Mouse (Mus musculus) stomach, embryonic 16.5 days (tissue): Measurements from ENCODE around the gene Kbtbd12. TPM values are rescaled to one million over a fixed set of nuclear protein-coding genes. Genes with fewer than 3 reads are reported as not detected.
A peak's percentile ranks its signal among the peaks of the same experiment; 100 is the strongest.

Experiments
- ATAC-seq: fragments of 200-750 bp; cut with Nextera tagmentation; 2 replicates; pipeline ENCODE4 v1.8.0; 2017; ENCODE audit warnings: moderate number of reproducible peaks, moderate TSS enrichment; ENCODE audit not compliant: insufficient read depth, low FRiP score
- H3K27ac ChIP-seq: fragments of 300-500 bp; sonication (generic); 2 replicates; pipeline ENCODE4 v1.5.1; 2014; ENCODE audit warnings: low read length
- H3K27me3 ChIP-seq: fragments of 300-500 bp; sonication (generic); 2 replicates; pipeline ENCODE4 v1.6.1; 2014; ENCODE audit warnings: low read length, control low read depth, mixed read lengths; ENCODE audit not compliant: control insufficient read depth, insufficient read depth
- H3K36me3 ChIP-seq: fragments of 300-500 bp; sonication (generic); 2 replicates; pipeline ENCODE4 v1.6.1; 2014; ENCODE audit warnings: low read length; ENCODE audit not compliant: control insufficient read depth, insufficient read depth
- H3K4me1 ChIP-seq: fragments of 300-500 bp; sonication (generic); 2 replicates; pipeline ENCODE4 v1.6.1; 2014; ENCODE audit warnings: low read length, control low read depth, mixed read lengths; ENCODE audit not compliant: control insufficient read depth, insufficient read depth
- H3K4me2 ChIP-seq: fragments of 300-500 bp; sonication (generic); 2 replicates; pipeline ENCODE4 v1.6.1; 2014; ENCODE audit warnings: low read depth, low read length, mixed read lengths
- H3K4me3 ChIP-seq: fragments of 300-500 bp; sonication (generic); replicated peaks from 2 replicates; pipeline ENCODE4 v1.5.1; 2014; ENCODE audit warnings: mild to moderate bottlenecking, low read length
- H3K9ac ChIP-seq: fragments of 300-500 bp; sonication (generic); 2 replicates; pipeline ENCODE4 v1.6.1; 2014; ENCODE audit warnings: low read length
- H3K9me3 ChIP-seq: fragments of 300-500 bp; sonication (generic); replicated peaks from 2 replicates; pipeline ENCODE4 v1.6.1; 2016; ENCODE audit warnings: low read length, control low read depth; ENCODE audit not compliant: control insufficient read depth
- WGBS: fragments of 180-500 bp; shearing (Covaris S2); extraction: QIAGEN DNeasy Blood & Tissue Kit; methylation state at CpG from one replicate; pipeline ENCODE4 v1.1.7; 2014; 5-methylcytosine and 5-hydroxymethylcytosine counted together
- polyA plus RNA-seq: library from polyadenylated mRNA; unstranded; fragments of >200 nt; fragmentation: Nextera tagmentation; extraction: Ambion mirVana; gene quantifications from 2 replicates; pipeline ENCODE4 v1.2.1, GENCODE M21; 2015

Gene Kbtbd12
- polyA plus RNA-seq, 1 experiment from 2014 or later: 1.7 TPM

DNA sequence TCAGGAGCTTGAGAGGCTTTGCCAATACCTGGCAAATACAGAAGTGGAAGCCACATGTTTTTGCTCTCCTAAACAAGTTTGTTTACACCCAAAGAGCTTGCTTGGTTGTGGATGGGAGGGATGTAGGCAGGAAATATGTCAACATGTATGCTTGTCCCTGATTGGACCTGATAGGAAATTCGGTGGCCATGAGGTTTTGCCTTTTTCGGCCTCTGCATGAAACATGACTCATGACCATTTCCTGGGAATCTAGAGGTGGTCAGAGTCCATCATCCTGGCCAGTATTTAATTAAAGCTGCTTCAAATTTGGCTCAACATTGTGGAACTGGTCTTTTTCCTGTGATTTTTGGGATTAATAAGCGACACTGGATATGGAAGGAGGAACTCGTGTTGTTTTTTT lies 53.8 kb downstream of the Kbtbd12 start:
- Histone ChIP-seq H3K9me3 (no peaks in the 10 kb centered on the region), H3K27ac (no peak overlapping the region), H3K4me1 (no peaks in the 10 kb centered on the region), H3K36me3 (no peaks in the 10 kb centered on the region), H3K4me3 (no peak overlapping the region), H3K27me3 (no peaks in the 10 kb centered on the region), H3K4me2 (no peak overlapping the region), H3K9ac (no peak overlapping the region)
- 82% methylated on average over 4 of the region's 4 CpGs for WGBS
- ATAC-seq: no peak

- Histone ChIP-seq H3K4me1 (no peaks in the 10 kb centered on the region), H3K36me3 (no peaks in the 10 kb centered on the region), H3K4me2 (no peak overlapping the region), H3K9me3 (no peaks in the 10 kb centered on the region), H3K4me3 (no peak overlapping the region), H3K9ac (no peak overlapping the region), H3K27me3 (no peaks in the 10 kb centered on the region), H3K27ac (no peak overlapping the region)
- 88% methylated on average over 11 of the region's 11 CpGs for WGBS
- no peak for ATAC-seq
Measured at GRCm38 (mm10) chr6:88576495-88576894, 61.3 kb downstream of the Kbtbd12 start.

- peak overlapping the region; percentile 21; the same call in 1 of the 2 replicates for H3K4me2 ChIP-seq
- no peak for ATAC-seq
Measured at GRCm38 (mm10) chr6:88566676-88567075, 71.1 kb downstream of the Kbtbd12 start.

DNA sequence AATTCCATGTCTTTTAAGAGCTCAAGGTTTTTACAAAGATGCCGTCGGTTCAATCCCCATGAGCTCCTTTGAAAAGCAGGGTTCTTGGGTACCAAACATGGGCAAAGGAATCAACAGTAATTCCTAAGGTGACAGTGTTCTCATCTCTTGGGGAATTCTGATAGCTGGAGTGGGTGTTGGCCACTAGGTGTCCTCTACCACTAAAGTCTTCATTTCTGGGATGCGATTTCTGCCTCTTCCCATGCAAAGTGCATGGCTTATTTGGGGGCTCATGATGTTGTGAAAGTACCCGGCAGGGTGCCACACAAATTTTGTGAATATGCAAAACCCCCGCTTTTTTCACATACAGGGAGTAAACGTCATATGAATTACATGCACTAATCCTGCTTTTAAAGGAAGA lies 72.7 kb downstream of the Kbtbd12 start:
- H3K4me2 ChIP-seq: no peak overlapping the region
- no peaks in the 10 kb centered on the region for H3K36me3 ChIP-seq
- no peaks in the 10 kb centered on the region for H3K9me3 ChIP-seq
- ATAC-seq: no peak
- 35% methylated on average over 6 of the region's 6 CpGs for WGBS
- no peak overlapping the region for H3K9ac ChIP-seq
- H3K4me3 ChIP-seq: no peak overlapping the region
- no peak overlapping the region for H3K27ac ChIP-seq
- no peaks in the 10 kb centered on the region for H3K27me3 ChIP-seq
- H3K4me1 ChIP-seq: peaks cover 7% of the 10 kb centered on the region

More at GRCm38 (mm10) chr6:88566676-88567075, 71.1 kb downstream of the Kbtbd12 start:
- WGBS: 39% methylated on average over 7 of the region's 7 CpGs
- Histone ChIP-seq H3K27ac (no peak overlapping the region), H3K4me1 (peaks cover 7% of the 10 kb centered on the region), H3K27me3 (no peaks in the 10 kb centered on the region), H3K9me3 (no peaks in the 10 kb centered on the region), H3K9ac (no peak overlapping the region), H3K4me3 (no peak overlapping the region), H3K36me3 (no peaks in the 10 kb centered on the region)

GRCm38 (mm10) chr6:88560156-88560555 lies 77.6 kb downstream of the Kbtbd12 start:
- 91% methylated on average over 4 of the region's 4 CpGs for WGBS
- no peak for ATAC-seq
- H3K4me2 ChIP-seq: no peak overlapping the region
- H3K27ac ChIP-seq: no peak overlapping the region
- no peak overlapping the region for H3K9ac ChIP-seq
- no peaks in the 10 kb centered on the region for H3K27me3 ChIP-seq
- peaks cover 4% of the 10 kb centered on the region for H3K4me1 ChIP-seq
- H3K9me3 ChIP-seq: no peaks in the 10 kb centered on the region
- H3K4me3 ChIP-seq: no peak overlapping the region
- H3K36me3 ChIP-seq: no peaks in the 10 kb centered on the region

GRCm38 (mm10) chr6:88559688-88560087 lies 78.1 kb downstream of the Kbtbd12 start:
- H3K4me2 ChIP-seq: no peak overlapping the region
- H3K4me3 ChIP-seq: no peak overlapping the region
- peaks cover 4% of the 10 kb centered on the region for H3K4me1 ChIP-seq
- H3K27me3 ChIP-seq: no peaks in the 10 kb centered on the region
- ATAC-seq: no peak
- WGBS: 48% methylated on average over 5 of the region's 5 CpGs
- H3K27ac ChIP-seq: no peak overlapping the region
- no peak overlapping the region for H3K9ac ChIP-seq
- H3K9me3 ChIP-seq: no peaks in the 10 kb centered on the region
- H3K36me3 ChIP-seq: no peaks in the 10 kb centered on the region

- no peaks in the 10 kb centered on the region for H3K4me1 ChIP-seq
- ATAC-seq: no peak
- no peak overlapping the region for H3K4me2 ChIP-seq
- H3K9ac ChIP-seq: no peak overlapping the region
- no peak overlapping the region for H3K4me3 ChIP-seq
- 83% methylated on average over 1 of the region's 1 CpGs for WGBS
- H3K9me3 ChIP-seq: no peaks in the 10 kb centered on the region
- H3K27me3 ChIP-seq: no peaks in the 10 kb centered on the region
- H3K27ac ChIP-seq: no peak overlapping the region
- no peaks in the 10 kb centered on the region for H3K36me3 ChIP-seq
Measured at GRCm38 (mm10) chr6:88558076-88558475, 79.7 kb downstream of the Kbtbd12 start.

- WGBS: 21% methylated on average over 4 of the region's 4 CpGs
- Histone ChIP-seq H3K4me1 (no peaks in the 10 kb centered on the region), H3K27ac (no peak overlapping the region)
Measured at GRCm38 (mm10) chr6:88557548-88557947, 80.2 kb downstream of the Kbtbd12 start.

GRCm38 (mm10) chr6:88549916-88550315 lies 87.8 kb downstream of the Kbtbd12 start:
- H3K4me1 ChIP-seq: no peaks in the 10 kb centered on the region
- no peak overlapping the region for H3K9ac ChIP-seq
- no peak for ATAC-seq
- no peak overlapping the region for H3K27ac ChIP-seq
- H3K4me2 ChIP-seq: no peak overlapping the region
- H3K36me3 ChIP-seq: no peaks in the 10 kb centered on the region
- H3K27me3 ChIP-seq: peaks cover 18% of the 10 kb centered on the region
- no peak overlapping the region for H3K4me3 ChIP-seq
- no peaks in the 10 kb centered on the region for H3K9me3 ChIP-seq
- WGBS: 81% methylated on average over 2 of the region's 2 CpGs

More at GRCm38 (mm10) chr6:88557548-88557947, 80.2 kb downstream of the Kbtbd12 start:
- no peak overlapping the region for H3K9ac ChIP-seq
- no peak overlapping the region for H3K4me2 ChIP-seq
- ATAC-seq: no peak
- no peaks in the 10 kb centered on the region for H3K36me3 ChIP-seq
- no peaks in the 10 kb centered on the region for H3K9me3 ChIP-seq
- no peaks in the 10 kb centered on the region for H3K27me3 ChIP-seq
- no peak overlapping the region for H3K4me3 ChIP-seq
